Mouse (Mus musculus): ENCODE measurements around the gene Hspb8.

DNA sequence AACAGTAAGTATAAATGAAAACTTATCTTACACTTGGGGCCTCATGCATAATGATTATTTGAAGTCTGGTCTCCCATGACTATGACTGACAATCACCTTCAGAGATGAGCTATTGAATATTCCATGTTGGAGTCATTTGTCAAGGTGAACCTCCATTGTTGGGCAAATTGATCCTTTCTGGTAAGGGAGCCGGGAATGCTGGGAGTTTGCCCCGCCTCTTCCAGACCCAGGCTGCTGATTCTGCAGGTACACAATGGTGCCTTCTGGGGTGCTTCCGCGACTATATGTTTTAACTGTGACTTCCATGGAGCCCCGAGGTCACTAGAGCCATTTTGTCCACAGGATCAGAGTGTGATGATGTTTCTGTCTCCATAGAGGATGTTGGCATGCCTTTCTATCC is 26.6 kb downstream of the Hspb8 start:
- TF ChIP-seq EP300 (IDR thresholded peaks at IDR 0.05; ENCODE audit: low read depth) (no peak), CTCF (IDR thresholded peaks at IDR 0.05; ENCODE audit: low read depth) (no peak)

Data from liver, embryonic 14.5 days (tissue).